Mouse (Mus musculus) adrenal gland, adult 2 months (tissue): ENCODE results near the gene Cd274. TPM values are rescaled to one million over a fixed set of nuclear protein-coding genes. Genes with fewer than 3 reads are reported as not detected.
"Not testable (repeated sequence)": the region's sequence is repeated elsewhere in the genome, so short reads cannot be mapped to it uniquely, and the experiment has no call there.

Experiments
- DNase-seq: peaks from one replicate; pipeline ENCODE4 v3.0.0; 2021
- polyA plus RNA-seq: library from polyadenylated mRNA; depleted of rRNA; stranded (reverse); fragments of >200 nt; gene quantifications from 2 replicates; pipeline ENCODE4 v1.2.3, GENCODE M21; 2012
- total RNA-seq, 2 experiments: library from RNA; stranded (reverse); gene quantifications; 2 replicates each; pipeline ENCODE4 v1.2.3; 2021

Cd274 gene
- total and polyA plus RNA-seq, 3 experiments = 2.0 to 10.7 (median 5.0) TPM

DNA sequence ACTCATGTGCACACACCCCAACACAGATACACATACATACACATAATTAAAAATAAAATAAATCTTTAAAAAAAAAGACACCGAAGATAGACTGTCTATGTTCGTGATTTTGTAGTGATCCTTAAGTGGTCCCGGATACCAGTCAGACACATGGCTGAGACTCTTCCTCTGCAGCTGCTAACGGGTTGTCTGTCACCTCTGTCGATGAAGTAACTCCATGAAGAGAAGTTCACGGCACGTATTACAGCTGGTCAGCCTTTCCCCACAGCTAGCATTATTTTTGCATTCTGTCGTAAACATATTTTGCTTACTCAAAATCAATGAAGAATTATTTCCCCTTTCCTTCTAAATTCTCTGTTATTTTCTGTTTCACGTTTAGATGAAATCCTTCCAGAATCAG is 26.1 kb downstream of the Cd274 start:
- no peak for DNase-seq

DNA sequence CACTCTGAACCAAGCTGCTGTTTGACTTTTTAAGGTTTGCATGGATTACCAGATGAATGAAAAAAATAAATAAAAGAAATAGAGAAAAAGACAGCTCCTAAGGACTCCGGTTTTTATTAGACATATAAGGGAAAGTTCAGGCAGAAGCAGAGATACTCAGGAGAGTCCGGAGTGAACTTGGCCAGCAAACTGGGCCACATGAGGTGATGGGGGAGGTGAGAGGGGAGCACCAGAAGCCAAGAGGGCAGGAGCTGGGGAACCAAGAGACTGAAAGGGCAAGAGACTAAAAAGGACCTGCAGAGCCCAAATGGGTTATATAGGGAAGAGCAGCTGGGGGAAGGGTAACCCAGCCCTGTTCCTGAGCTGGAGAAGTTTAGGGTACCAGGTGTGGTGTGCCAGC is 27.5 kb downstream of the Cd274 start:
- DNase-seq = peak; percentile 28

DNA sequence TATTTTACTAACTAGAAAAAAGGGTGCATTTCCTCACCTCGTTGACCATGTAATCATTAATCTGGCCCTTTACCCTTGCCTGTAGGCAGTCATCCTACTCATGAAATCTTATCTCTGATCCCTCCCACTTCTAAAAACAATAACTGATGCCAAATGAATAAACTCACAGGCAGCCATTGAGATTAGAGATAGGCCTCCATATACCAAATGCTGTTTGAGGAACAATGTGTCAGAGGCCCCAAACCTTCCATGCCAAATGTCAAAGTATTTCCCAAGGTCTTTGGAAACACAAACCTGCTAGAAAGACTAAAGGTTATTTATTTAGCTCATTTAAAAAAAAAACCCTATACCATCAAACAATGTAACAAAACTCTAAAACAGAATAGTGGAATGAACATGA is 29.1 kb downstream of the Cd274 start:
- no peak for DNase-seq

DNA sequence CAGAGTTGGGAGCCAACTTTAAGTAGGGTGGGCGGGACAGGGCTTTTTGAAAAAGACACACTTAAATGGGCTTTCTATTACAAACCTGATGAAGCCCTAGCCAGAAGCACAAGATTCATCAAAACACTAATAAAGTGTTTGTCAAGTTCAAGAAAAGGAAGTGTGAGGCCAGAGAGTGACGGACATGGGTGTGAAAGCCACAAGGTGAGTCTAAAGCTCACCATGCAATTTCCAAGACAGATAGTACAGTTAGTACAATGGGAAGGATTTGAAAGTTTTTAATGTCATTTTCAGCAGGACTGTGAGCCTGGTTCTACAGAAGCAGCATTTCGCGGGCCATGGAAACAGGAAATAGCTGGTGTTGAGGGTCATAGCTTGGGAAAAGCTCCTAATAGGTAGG is 32.5 kb downstream of the Cd274 start:
- no peak for DNase-seq

DNA sequence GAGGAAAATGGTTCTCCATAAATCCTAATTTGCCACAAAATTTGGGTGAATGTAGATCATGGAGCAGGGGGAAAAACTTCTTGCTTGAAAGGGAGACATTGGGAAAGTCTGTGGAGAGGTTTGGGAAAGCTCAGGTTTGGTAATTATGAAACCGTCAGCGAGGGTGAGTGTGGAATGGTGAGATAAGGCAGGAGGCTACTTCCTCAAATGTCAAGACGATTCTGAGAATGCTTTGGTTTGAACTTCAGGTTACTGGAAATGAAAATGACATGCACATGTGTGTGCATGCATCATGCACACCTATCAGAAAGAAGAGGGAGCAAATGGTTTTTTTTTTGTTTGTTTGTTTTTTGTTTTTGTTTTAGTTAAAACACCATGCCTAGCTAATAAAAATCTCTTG is 33.2 kb downstream of the Cd274 start:
- DNase-seq = no peak

DNA sequence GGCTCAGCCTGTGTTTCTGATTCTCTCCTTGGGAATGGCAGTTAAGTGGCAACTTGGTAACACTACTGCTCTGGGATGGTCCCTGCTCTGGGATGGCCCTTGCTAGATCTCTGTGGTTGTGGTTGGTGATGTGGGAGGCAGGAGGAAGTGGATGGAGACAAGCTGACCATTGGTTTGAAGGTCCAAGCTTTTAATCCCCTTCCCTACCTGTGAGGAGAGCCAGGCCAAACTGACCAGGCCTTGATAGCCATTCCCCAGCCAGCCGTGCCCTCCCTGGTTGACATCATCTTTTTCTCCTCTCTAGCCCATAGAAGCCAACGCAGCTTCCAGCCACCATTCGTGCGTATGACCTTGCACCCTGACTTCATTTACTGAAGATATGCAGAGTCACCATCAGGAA is 35.4 kb downstream of the Cd274 start:
- DNase-seq = no peak

DNA sequence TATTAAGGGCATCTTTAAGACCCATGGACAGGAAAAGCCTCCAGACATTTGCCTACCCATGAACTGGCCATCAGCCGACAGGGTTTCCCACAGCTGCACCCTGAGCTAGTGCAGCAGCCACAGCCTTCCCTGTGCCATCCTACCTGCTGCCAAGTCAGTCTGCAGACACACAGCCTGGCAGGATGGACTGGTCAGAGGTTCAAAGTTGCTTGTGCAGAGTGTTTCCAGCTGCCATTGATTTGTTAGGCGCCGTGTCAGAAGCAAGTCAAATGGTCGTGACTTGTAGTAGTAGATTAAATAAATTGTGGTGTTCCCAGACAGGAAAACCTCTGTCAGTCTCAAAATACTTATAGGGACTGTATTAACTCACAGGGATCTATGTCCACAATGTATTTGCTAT is 36.0 kb downstream of the Cd274 start:
- DNase-seq = no peak

DNA sequence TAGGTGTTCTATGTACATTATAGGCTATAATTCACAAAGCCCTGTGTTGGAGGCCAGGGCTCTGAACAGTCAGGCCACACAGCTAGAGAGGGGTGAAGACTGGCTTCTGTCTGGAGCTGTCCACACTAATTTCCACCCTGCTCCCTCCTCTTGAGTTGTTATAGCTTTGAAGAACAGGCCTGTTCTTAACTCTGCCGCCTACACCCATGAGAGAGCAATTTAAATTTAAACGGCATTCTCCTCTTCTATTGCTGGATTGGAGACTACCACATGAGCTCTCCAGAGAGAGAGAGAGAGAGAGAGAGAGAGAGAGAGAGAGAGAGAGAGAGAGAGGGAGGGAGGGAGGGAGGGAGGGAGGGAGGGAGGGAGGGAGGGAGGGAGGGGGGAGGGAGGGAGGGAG is 38.1 kb downstream of the Cd274 start:
- DNase-seq = no peak

DNA sequence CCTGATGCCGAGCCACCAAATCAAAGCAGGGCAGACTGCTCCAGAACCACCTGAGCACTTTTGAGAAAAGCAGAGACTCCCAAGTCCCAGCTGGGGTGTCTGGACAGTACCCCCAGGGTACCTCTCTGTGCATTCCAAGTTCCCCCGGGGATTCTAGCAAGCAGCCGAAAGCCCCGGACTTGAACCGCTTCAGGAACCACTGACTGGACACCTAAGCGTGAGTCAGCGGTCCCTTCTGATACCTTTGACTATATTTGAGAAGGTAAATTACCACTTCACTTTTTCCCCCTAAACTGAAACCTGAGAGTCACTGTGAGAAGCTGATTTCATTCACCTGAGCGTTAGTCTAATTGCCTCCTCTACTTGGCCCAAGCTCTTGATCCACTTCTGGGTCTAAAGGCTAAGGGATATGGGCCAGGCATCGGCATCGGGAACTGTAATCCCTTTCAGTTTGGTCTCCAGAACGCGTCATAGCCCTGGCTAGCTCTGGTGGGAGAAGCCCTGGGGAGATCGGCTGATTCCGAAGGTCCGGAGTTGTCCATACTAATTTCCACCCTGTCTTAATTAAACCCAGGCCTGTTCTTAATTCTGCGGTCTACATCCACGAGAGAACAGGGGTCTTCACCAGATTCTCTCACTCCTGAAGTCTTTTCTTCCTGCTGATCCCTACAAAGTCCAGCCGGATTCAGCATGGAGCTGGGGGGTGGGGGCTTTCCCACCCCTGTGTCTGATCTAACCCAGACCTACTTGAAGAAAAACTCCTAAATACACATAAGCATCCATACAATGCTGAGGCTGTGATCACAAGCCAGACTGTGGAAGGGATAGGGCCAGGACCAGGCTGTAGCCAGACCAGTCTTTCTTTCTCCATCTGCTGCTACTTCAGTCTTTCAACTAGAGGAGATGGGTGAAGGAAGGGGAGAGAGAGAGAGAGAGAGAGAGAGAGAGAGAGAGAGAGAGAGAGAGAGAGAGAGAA is 39.1 kb downstream of the Cd274 start:
- DNase-seq = no peak

DNA sequence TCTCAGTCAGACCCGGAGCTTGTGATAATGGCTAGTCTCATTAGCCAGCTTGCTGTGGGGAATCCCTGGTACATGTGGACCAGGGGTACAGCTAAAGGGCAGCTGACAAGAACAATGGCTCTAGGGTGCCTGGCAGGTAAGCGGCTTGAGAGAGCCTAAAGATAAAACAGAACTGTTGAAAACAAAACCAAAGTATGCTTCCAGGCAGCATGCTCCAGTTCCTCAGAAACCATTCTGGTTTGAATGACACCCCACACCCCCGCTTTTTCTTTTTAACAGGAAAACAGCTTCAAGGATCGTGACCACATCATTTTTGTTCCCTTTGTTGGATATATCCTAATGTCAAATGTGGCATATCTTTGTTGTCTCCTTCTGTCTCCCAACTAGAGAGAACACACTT is 43.4 kb downstream of the Cd274 start, which contains the start of gene Pdcd1lg2:
Gene Pdcd1lg2 (plus strand): TSS at position 301 of the 400 bp plus-strand sequence.
- DNase-seq = no peak

DNA sequence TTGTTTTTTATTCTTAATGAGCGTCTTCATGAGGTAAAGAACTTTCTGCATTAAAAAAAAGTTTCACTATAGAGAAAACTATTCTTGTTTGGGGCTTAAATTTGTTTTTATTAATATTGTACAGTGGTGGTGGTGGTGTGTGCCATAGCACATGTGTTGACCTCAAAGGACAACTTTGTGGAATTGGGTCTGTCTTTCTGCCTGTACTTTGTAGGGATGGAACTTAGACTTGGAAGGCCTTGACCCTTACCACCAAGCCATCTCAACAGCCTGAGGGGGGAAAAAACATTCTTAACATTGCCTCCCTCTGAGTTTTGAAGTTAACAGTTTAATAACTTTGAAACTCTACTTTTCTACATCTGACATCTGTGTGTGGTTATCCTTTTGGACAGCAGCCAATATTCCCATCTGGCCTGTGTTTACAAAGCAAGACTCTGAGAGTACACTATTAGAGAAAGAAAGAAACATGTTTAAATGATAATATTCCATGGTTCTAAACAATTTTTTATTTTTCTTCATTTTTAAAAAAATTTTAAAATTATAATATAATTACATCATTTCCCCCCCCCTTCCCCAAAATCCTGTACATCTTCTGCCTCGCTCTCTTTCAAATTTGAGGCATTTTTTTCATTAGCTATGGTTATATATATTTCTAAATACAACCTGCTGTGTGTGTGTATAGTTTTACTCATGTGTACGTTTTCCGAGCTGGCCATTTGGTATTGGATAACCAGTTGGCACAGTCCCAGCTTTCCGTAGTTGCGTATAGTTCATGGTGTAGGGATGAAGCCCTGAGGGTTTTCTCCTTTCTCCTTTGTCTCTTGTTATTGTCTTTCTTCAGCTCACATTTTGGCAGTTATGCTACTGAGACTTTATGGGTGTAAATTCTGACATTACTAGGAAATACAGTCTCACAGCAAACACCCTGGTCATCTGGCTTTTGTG is 45.5 kb downstream of the Cd274 start:
- DNase-seq = no peak

DNA sequence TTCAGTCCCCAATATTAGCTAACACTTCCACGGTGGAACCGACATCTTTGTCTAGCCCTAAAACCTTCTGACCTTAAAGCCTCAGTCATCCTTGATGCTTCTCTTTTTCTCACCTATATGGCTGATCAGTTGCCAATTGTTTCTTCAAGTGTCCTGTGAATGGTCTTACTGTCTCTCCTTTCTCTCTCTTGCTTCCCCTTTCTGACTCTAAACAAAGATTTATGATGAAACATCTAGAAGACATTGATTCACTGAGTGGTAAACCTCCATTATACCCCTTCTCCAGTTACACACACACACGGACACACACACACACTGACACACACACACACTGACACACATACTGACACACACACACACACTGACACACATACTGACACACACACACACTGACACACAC is 47.3 kb downstream of the Cd274 start:
- no peak for DNase-seq

DNA sequence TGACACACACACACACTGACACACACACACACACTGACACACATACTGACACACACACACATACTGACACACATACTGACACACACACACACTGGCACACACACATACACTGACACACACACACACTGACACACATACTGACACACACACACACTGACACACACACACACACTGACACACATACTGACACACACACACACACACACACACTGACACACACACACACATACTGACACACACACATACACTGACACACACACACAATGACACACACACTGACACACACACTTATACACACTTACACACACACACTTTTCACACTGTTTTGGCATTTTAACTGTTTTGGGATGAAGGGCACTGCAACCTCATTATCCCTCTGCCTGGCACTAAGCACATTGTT is 47.7 kb downstream of the Cd274 start:
- DNase-seq = not testable (repeated sequence)

DNA sequence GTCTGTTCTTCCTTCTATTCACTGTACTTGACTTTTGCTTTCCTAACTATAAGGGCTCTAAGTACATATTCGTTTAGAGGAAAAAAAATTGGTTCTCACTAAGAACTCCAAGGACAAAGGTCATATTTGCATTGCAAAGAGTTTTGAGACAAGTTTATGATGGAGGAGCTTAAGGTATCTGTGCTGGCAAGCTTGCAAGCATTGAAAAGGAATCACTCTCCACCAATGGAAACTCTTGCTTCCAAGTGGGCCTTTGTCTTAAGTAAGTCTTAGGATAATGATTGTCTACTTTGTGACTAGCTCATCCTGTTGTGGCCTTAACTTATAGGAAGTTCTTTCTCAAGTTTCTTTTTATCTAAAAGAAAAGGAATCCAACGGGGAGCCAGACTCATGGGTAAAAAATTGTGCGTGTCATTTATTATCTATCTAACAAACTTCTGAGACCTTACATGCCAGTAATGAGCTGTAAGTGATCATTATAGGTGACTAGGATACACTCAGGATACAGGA is 49.2 kb downstream of the Cd274 start:
- no peak for DNase-seq

DNA sequence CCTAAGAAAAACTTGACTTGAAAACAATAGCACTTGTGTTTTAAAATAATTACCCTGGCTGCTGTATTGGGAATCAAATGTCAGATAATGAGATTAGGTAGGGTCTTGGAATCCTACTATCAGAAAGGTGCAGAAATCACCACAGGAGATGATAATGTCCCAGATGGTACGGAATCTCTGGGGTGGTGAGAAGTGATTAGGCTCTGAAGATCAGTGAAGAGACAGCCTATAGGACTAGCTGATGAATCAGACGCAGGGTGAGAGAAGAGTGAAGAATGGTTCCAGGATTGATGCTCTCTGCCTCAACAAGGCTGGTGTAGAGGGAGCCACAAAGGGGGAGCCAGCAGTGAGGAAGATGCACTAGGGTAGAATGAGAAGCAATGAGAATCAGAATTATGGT is 49.9 kb downstream of the Cd274 start:
- DNase-seq = no peak

DNA sequence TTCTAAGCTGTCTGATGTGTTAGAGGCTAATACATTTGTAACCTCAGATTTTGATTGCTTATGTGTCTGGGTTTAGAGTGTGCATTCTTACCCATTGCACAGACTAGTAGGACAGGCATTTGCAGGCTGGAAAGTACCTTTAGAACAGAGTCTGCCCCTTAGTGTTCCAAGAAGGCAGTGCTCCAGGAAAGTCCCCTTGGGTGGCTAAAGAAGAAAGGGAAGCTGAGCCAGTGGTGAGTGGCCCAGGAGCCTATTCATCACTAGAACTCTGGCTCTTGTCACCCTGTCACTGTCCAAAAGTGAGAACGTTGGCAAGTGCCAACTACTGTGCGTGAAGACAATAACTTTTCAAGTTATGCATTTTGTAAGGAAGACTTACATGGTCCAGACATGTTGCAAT is 50.6 kb downstream of the Cd274 start:
- DNase-seq = peak; percentile 25

DNA sequence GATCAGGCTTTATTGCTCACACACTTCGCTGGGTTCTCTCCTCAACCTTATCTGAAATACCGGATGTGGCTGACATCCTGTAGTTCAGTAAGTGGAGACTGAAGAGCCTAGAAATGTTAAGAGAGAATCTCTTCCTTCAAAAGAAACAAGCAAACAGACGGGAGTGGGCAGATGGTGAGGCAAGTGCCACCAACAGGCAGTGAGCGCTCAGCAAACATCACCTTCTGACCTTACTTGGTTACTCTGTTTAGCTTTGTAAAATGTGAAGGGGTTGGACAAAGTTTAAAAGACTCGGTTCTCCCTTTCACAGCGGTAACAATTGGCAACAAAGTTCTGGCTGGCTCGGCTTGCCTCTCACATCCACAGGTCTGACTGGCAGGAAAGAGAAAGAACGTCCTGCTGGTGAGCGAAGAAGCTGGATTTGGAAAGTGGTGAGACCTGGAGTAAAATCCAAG is 51.4 kb downstream of the Cd274 start:
- peak; percentile 44 for DNase-seq

DNA sequence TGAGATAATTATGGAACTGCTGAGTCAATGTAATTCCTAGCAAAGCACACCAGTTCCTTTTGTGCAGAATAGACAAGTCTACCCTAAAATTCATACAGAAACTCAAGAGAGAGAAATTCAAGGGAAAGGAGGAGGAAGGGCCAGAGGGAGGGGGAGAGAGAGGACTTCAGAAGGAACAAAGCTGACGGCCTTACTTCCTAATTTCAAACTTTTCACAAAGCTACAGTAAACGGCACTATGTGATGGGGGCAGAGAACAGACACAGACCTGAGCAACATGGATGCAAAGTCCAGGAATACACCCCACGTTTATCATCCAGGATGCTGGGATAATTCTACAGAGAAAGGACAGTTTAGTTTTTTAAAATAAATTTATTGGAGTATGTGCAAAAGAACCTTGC is 52.3 kb downstream of the Cd274 start:
- no peak for DNase-seq

DNA sequence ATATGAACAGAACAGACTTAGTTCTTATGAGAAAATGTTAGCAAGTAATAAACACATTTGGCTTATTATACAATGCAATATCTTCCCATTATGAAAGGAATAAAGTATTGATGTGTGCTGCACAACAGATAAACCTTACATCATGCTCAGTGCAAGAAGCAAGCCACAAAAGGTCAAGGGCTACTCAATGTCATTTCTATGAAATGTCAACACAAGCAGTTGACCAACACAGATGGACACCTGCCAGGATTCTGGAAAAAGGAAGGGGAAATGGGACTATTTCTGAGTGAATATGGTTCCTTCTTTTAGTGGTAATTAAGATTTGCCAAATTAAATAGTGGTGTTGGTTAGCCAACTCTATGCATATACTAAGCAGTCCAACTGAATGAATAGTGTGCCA is 52.7 kb downstream of the Cd274 start:
- peak; percentile 72 for DNase-seq

DNA sequence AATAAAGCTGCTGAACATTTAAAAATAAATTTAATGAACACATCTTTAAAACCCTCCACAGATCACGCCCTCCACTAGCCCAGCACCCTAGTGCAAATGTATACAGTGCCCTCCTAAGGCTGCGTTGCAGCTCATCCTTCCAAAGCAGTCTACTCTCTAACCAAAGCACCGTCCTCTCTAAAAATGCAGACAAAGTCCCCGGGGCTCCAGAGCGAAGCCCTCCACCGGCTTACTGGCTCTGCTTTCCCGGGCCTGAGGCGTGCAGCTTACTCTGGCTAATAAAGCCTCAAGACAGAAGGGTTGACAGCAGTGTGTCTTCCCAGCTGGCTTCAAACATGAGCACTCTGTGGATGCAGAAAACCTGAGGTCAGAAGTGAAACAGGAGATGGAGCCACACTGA is 53.1 kb downstream of the Cd274 start:
- no peak for DNase-seq

DNA sequence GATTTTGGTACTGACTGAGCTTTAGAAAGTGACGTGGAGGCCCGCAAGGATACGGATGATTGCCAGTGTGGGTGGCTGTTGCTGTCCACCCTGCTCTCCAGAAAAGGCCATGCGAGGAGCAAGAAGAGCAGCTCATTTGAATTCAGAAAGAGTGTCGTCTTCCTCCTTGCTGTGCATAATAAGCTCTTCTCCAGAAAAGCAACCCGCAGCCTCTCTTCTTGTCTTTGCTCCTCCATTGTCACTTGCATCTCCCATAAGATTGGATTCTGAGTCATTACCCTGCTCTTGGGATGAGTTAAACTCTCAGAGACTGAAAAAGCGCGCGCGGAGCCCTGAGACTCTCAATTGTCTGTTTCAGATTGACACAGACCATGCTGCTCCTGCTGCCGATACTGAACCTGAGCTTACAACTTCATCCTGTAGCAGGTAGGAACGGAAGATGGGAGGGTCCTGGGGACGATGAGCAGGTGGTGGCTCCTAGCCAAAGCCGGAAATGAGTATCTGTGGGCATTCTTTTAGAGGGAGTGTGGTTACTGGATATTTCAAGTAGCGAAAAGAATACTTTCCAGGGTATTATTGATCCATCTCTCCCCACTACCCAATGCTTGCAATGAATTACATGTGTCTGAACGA is 54.9 kb downstream of the Cd274 start:
- no peak for DNase-seq

DNA sequence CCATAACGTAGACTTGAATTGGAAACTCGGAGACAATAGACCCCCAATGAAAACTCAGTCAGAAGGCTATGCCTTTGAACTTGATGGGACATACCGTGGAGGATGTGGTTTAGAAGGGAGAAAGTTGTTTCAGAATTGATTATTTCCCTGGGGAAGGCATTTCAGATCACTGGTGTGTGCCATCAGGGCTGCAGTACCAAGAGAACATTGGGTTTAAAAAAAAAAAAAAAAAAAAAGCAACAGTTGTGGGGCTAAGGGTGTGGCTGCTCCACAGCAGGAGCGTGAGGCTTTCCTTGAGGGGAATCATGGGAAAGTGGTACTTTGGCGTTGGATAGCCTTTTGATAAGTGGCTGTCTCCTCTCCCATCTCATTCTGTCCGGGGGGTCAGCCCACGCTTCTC is 55.5 kb downstream of the Cd274 start:
- no peak for DNase-seq
